Mouse (Mus musculus) gastrocnemius, postnatal 4 days (tissue): ENCODE measurements around the gene Tpst2. TPM values are rescaled to one million over a fixed set of nuclear protein-coding genes. Genes with fewer than 3 reads are reported as not detected.
A peak's percentile ranks its signal among the peaks of the same experiment; 100 is the strongest.
"Not testable (repeated sequence)": the region's sequence is repeated elsewhere in the genome, so short reads cannot be mapped to it uniquely, and the experiment has no call there.

Source experiments
- DNase-seq, 2 experiments: peaks; one replicate each; pipeline ENCODE4 v3.0.0; 2021 to 2022; ENCODE audit warnings: low spot score in 2 of 2, mixed read lengths in 2 of 2
- total RNA-seq, 2 experiments: library from RNA; stranded (reverse); gene quantifications; 2 replicates each; pipeline ENCODE4 v1.2.3; 2021

Gene Tpst2
- total RNA-seq, 2 experiments from 2014 or later: 25.4 to 26.2 TPM

- DNase-seq: no peak
These were observed 19.1 kb downstream of the Tpst2 start for GRCm38 (mm10) chr5:112295564-112295963.

GRCm38 (mm10) chr5:112296404-112297181 is 20.1 kb downstream of the Tpst2 start:
- DNase-seq: no peak

- DNase-seq: no peak
These were observed 20.8 kb downstream of the Tpst2 start for GRCm38 (mm10) chr5:112297257-112297656.

- DNase-seq: no peak
These were observed 21.9 kb downstream of the Tpst2 start for GRCm38 (mm10) chr5:112298226-112298988.

- DNase-seq: no peak
These were observed 22.9 kb downstream of the Tpst2 start for GRCm38 (mm10) chr5:112299399-112299798.

- DNase-seq: no peak
These were observed 23.6 kb downstream of the Tpst2 start for GRCm38 (mm10) chr5:112300112-112300511.

GRCm38 (mm10) chr5:112300721-112301308 is 24.3 kb downstream of the Tpst2 start:
- no peak for DNase-seq

GRCm38 (mm10) chr5:112301694-112302093 is 25.2 kb downstream of the Tpst2 start:
- no peak for DNase-seq

- no peak for DNase-seq
These were observed 25.8 kb downstream of the Tpst2 start for GRCm38 (mm10) chr5:112302310-112302709.

GRCm38 (mm10) chr5:112305842-112306241 is 29.4 kb downstream of the Tpst2 start:
- DNase-seq: no peak

GRCm38 (mm10) chr5:112313222-112313885 is 36.9 kb downstream of the Tpst2 start:
- DNase-seq: no peak

GRCm38 (mm10) chr5:112316468-112316867 is 40.0 kb downstream of the Tpst2 start:
- DNase-seq: no peak

GRCm38 (mm10) chr5:112317328-112317727 is 40.8 kb downstream of the Tpst2 start:
- DNase-seq: no peak

- not testable (repeated sequence) for DNase-seq
These were observed 42.9 kb downstream of the Tpst2 start for GRCm38 (mm10) chr5:112319343-112319742.

- DNase-seq: no peak
These were observed 43.9 kb downstream of the Tpst2 start for GRCm38 (mm10) chr5:112320379-112320778.

GRCm38 (mm10) chr5:112320936-112321335 is 44.4 kb downstream of the Tpst2 start:
- DNase-seq: peak in 1 of 2 experiments; percentile 44

- DNase-seq: no peak
These were observed 44.9 kb downstream of the Tpst2 start for GRCm38 (mm10) chr5:112321376-112321775.

GRCm38 (mm10) chr5:112323246-112323645 is 46.8 kb downstream of the Tpst2 start:
- DNase-seq: no peak

GRCm38 (mm10) chr5:112324637-112325545 is 48.4 kb downstream of the Tpst2 start:
- no peak for DNase-seq
